Mouse (Mus musculus) heart, adult 2 months (tissue): ENCODE results near the gene Btbd2. TPM values are rescaled to one million over a fixed set of nuclear protein-coding genes. Genes with fewer than 3 reads are reported as not detected.
A peak's percentile ranks its signal among the peaks of the same experiment; 100 is the strongest.

Experiments used
- DNase-seq, 2 experiments: peaks; one replicate each; pipeline ENCODE4 v3.0.0; 2021
- H3K27ac ChIP-seq: fragments of 200-600 bp; 2 replicates; pipeline ENCODE4 v1.8.1; 2022
- H3K27me3 ChIP-seq: fragments of 200-500 bp; 2 replicates; pipeline ENCODE4 v1.6.1; 2012; ENCODE audit warnings: mild to moderate bottlenecking, low read length, inconsistent platforms, mixed read lengths; ENCODE audit not compliant: control insufficient read depth, insufficient read depth
- H3K36me3 ChIP-seq: fragments of 200-500 bp; 2 replicates; pipeline ENCODE4 v1.6.1; 2012; ENCODE audit warnings: low read length, inconsistent platforms; ENCODE audit not compliant: control insufficient read depth, insufficient read depth
- H3K4me1 ChIP-seq: fragments of 200-500 bp; 2 replicates; pipeline ENCODE4 v1.6.1; 2011; ENCODE audit warnings: low read length; ENCODE audit not compliant: control insufficient read depth, insufficient read depth
- H3K4me3 ChIP-seq: fragments of 200-600 bp; 2 replicates; pipeline ENCODE4 v1.8.1; 2022
- H3K79me2 ChIP-seq: fragments of 200-500 bp; replicated peaks from 2 replicates; pipeline ENCODE4 v1.6.1; 2012; ENCODE audit warnings: mild to moderate bottlenecking, inconsistent platforms, low read length, moderate library complexity, mixed read lengths; ENCODE audit not compliant: control insufficient read depth, insufficient read depth
- H3K9ac ChIP-seq: fragments of 200-500 bp; 2 replicates; pipeline ENCODE4 v1.6.1; 2012; ENCODE audit warnings: low read depth, mild to moderate bottlenecking, control low read depth, inconsistent platforms, low read length, mixed read lengths
- CTCF ChIP-seq: fragments of 200-600 bp; IDR thresholded peaks from 2 replicates; pipeline ENCODE4 v1.8.1; 2022; ENCODE audit warnings: antibody characterized with exemption, mild to moderate bottlenecking, moderate library complexity
- EP300 ChIP-seq: fragments of 200-500 bp; IDR thresholded peaks from 2 replicates; pipeline ENCODE4 v1.6.1; 2011; ENCODE audit warnings: low read depth, low read length, control low read depth; ENCODE audit not compliant: insufficient read depth
- POLR2A ChIP-seq: fragments of 200-500 bp; IDR thresholded peaks from 2 replicates; pipeline ENCODE4 v1.6.1; 2011; ENCODE audit warnings: mild to moderate bottlenecking, low read depth, low read length, control low read depth; ENCODE audit not compliant: insufficient read depth
- WGBS: fragments of 180-500 bp; shearing (Covaris S2); methylation state at CpG from one replicate; pipeline ENCODE4 v1.1.7; 2018; 5-methylcytosine and 5-hydroxymethylcytosine counted together
- intact Hi-C: fragments of 180-260 bp; cut with DNase I; formaldehyde crosslinking; loops from one replicate; pipeline ENCODE4 v1.15.1; 2025
- polyA plus RNA-seq: library from polyadenylated mRNA; depleted of rRNA; stranded (reverse); fragments of >200 nt; gene quantifications from 2 replicates; pipeline ENCODE4 v1.2.3, GENCODE M21; 2012
- total RNA-seq, 2 experiments: library from RNA; stranded (reverse); gene quantifications; 2 replicates each; pipeline ENCODE4 v1.2.3; 2021

The Btbd2 gene
- total and polyA plus RNA-seq, 3 experiments: 43.7 to 60.1 (median 44.2) TPM

DNA sequence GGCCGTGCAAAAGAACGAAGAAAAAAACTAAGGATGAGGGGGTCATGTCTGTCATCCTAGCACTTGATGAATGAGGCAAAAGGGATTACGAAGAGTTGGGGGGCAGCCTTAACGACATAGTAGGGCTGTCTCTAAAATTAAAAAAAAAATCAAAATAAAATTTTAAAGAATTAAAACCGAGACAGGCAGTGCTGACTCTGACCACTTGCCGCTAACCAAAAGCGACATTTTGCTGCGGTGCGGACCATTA, 35.3 kb downstream of the Btbd2 start:
- 1% methylated on average over 9 of the region's 9 CpGs for WGBS
- intact Hi-C loops: loop anchor here (2.0 kb wide), 1 partner anchor 17 kb away; no protein-coding TSS in a partner anchor
- TF ChIP-seq CTCF (0 out of 2 replicates have a peak, but pooled peaks have one; percentile 4), POLR2A (no peak)

DNA sequence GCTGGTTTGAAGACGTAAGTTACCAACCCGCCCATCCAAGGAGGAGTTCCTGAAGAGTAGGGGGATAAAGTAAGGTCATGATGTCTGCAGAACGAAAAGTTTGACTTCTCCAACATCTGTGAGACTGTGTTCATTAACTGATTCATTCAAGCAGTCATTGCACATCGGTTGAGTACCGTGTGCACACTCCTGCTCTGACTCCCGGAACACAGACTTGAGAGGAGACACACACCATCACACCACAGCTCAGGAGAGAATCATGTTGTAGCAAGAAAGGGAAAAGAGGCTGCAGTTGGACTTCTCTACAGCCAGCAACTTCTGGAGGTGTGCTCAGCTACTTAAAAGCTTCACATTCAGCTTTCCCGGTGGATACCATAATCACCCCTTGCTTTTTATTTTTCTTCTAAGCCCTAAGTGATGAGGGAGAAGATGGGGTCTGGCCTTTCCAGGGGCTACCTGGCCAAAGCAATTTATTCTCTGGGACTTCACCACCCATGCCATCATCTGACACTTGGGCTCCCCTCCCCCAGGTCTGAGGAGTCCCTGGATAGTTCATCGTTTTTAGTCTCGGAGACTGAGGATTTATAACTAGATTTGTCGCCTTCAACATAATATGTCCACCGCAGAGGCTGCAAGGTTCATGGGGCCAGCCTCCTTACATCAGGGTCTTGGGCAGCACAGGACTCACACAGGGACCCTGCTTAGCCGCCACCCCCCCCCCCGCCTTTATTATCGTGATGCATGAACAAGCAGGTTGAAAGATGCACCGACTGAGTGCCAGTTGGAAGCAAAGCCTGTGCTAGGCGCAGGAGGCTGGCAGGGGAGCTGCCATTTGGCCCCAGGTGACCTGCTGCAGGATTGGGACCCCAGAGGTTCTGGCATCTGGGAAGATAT, 35.8 kb downstream of the Btbd2 start:
- H3K79me2 ChIP-seq: no peaks in the 10 kb centered on the region
- H3K27ac ChIP-seq: peak overlapping the region; percentile 91
- no peak for TF ChIP-seq POLR2A
- no peak for TF ChIP-seq CTCF
- intact Hi-C loops: loop anchor here (2.0 kb wide), 1 partner anchor 16 kb away; no protein-coding TSS in a partner anchor
- H3K9ac ChIP-seq: no peak overlapping the region
- H3K27me3 ChIP-seq: no peaks in the 10 kb centered on the region
- H3K4me1 ChIP-seq: peaks cover 5% of the 10 kb centered on the region; the same call in 1 of the 2 replicates
- H3K4me3 ChIP-seq: peak overlapping the region; percentile 78
- no peaks in the 10 kb centered on the region for H3K36me3 ChIP-seq
- 58% methylated on average over 16 of the region's 16 CpGs for WGBS
- DNase-seq: no peak

More for the DNA sequence above, 35.3 kb downstream of the Btbd2 start:
- DNase-seq: no peak
- Histone ChIP-seq H3K36me3 (no peaks in the 10 kb centered on the region), H3K9ac (no peak overlapping the region), H3K4me1 (peaks cover 7% of the 10 kb centered on the region; the same call in 1 of the 2 replicates), H3K4me3 (peak overlapping the region; percentile 78), H3K27ac (peak overlapping the region; percentile 91), H3K79me2 (no peaks in the 10 kb centered on the region), H3K27me3 (no peaks in the 10 kb centered on the region)

DNA sequence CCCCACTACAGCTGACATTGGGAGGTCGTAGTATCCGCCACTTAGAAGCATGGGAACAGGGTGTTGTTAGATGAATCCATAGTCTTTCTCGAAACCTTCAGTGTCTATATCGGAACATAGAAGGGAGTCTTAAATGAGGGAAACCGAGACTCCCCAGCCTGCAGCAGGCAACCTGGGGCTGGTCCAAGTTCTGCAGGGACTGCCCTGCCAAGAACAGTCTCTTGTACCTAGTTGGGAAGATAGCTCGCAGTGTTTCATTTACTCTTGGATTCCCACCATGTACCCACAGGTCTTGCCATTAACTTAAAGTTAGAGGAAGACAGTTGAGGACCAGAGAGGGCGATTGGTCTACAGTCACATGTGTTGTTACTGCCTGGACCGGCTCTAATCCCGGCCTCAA, 36.5 kb downstream of the Btbd2 start:
- Histone ChIP-seq H3K36me3 (no peaks in the 10 kb centered on the region), H3K4me1 (peaks cover 4% of the 10 kb centered on the region; the same call in 1 of the 2 replicates), H3K9ac (no peak overlapping the region), H3K27me3 (no peaks in the 10 kb centered on the region), H3K27ac (no peak overlapping the region), H3K4me3 (no peak overlapping the region), H3K79me2 (no peaks in the 10 kb centered on the region)
- no peak for DNase-seq
- TF ChIP-seq CTCF (no peak), EP300 (no peak), POLR2A (no peak)
- WGBS: 85% methylated on average over 9 of the region's 9 CpGs
- intact Hi-C loops: loop anchor here (2.0 kb wide), 1 partner anchor 16 kb away; no protein-coding TSS in a partner anchor

DNA sequence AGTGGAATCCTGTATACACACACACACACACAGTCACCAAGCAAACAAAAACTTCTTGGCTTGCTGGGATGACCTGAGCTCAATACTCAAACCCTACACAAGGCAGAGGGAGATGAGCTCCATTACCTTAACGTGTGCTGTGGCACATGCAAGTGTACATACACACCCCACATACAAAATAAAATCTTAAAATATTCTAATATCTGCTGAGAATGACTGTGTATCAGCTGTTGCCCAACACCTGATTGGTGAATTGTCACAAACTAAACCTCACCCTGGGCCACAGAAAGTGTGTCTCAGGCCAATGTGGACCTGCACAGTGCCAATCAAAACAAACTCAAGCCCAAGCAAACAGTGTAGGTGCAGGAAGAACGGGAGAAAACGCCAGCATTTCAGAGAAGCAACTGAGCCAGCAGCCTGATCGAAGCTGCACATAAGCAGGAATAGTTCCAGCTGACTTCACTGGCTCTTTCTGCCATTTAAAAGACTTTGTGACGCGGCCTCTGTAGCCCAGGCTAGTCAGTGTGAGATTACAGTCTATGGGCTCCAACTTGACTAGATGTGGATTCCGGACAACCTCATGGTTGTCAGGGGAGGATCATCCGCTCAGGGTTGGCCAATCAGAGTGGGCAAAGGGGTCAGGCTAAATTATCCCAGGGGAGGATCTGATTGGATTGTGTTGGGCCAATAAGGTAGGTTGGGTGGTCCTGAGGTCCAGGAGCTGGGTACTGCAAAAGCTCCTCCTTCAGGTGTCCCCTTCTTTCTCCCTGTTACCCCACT, 37.2 kb downstream of the Btbd2 start:
- no peak for DNase-seq
- Histone ChIP-seq H3K36me3 (no peaks in the 10 kb centered on the region), H3K4me1 (peaks cover 2% of the 10 kb centered on the region; the same call in 1 of the 2 replicates), H3K4me3 (no peak overlapping the region), H3K9ac (no peak overlapping the region), H3K27ac (no peak overlapping the region), H3K27me3 (no peaks in the 10 kb centered on the region), H3K79me2 (no peaks in the 10 kb centered on the region)
- WGBS: 49% methylated on average over 8 of the region's 8 CpGs
- intact Hi-C loops: loop anchor here (2.0 kb wide), 1 partner anchor 15 kb away; no protein-coding TSS in a partner anchor
- TF ChIP-seq POLR2A: no peak
- TF ChIP-seq CTCF: no peak
- no peak for TF ChIP-seq EP300

DNA sequence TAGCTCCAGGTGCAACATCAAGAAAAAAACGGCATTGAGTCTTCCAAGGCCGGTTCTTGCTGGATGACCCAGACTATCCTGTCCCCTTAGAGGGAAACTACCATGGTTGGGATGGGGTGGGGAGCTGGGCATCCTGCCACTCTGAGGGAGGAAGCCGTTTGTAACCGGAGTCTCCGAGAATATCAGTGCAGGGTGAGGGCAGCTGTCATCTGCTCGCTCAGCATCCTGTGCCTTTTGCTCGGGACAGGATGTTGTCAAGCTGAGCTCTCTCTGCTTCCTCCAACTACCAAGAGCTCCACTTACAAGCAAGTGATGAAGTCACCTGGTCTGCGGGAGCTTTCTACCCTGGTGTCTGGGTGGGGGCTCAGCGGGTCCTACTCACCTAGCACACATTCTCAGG, 38.7 kb downstream of the Btbd2 start:
- Histone ChIP-seq H3K4me1 (no peaks in the 10 kb centered on the region), H3K4me3 (no peak overlapping the region), H3K79me2 (no peaks in the 10 kb centered on the region), H3K9ac (no peak overlapping the region), H3K27ac (no peak overlapping the region; the same call in 1 of the 2 replicates), H3K27me3 (no peaks in the 10 kb centered on the region), H3K36me3 (no peaks in the 10 kb centered on the region)
- intact Hi-C loops: no loop called here
- no peak for TF ChIP-seq EP300
- no peak for TF ChIP-seq POLR2A
- no peak for TF ChIP-seq CTCF
- 28% methylated on average over 9 of the region's 9 CpGs for WGBS
- DNase-seq: peak in 1 of 2 experiments; percentile 49

DNA sequence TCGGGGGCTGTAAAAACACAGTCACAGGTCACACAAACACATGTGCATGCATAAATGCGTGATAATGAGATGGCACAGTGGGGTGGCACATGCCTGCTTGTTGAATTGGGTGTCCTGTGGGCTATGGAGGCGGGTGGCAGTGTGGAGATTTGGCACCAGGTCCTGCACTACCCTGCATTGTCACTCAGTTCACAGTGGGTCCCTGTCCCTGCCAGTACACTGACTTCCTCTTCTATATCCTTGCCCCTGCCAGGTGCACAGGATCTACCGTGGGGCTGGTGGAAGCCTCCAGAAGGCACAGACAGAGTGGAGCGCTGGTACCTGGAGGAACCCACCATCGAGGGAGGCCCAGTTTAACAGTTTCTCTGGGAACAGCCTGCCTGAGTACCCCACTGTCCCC, 42.5 kb downstream of the Btbd2 start:
- TF ChIP-seq EP300: no peak
- Histone ChIP-seq H3K79me2 (no peaks in the 10 kb centered on the region), H3K36me3 (no peaks in the 10 kb centered on the region), H3K4me3 (no peak overlapping the region), H3K9ac (no peak overlapping the region), H3K27ac (no peak overlapping the region), H3K27me3 (no peaks in the 10 kb centered on the region), H3K4me1 (no peaks in the 10 kb centered on the region)
- no peak for DNase-seq
- intact Hi-C loops: no loop called here
- WGBS: 87% methylated on average over 6 of the region's 6 CpGs
